Mouse (Mus musculus): ENCODE results near the gene 4933405L10Rik.

The 4933405L10Rik gene

DNA sequence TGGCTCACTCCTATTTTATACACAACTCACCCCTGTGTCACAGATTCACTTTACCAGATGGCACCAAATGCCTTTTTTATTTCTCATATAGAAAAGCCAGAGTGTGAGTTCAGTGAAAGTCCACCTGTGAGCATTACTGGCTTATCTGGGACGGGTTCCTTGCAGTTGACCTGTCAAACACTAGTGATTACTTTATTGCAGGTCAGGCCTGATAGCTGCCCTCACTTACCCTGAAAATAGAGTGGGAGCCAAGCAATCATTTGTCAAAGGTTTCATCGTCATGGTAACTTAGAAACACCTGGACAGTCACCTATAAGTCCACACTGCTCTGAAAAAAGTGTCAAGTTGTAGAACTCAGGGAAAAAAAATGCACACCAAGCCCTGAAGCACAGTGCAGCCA, 47.2 kb downstream of the 4933405L10Rik start:
- DNase-seq (ENCODE audit: low spot score in 2 of 2): no peak

DNA sequence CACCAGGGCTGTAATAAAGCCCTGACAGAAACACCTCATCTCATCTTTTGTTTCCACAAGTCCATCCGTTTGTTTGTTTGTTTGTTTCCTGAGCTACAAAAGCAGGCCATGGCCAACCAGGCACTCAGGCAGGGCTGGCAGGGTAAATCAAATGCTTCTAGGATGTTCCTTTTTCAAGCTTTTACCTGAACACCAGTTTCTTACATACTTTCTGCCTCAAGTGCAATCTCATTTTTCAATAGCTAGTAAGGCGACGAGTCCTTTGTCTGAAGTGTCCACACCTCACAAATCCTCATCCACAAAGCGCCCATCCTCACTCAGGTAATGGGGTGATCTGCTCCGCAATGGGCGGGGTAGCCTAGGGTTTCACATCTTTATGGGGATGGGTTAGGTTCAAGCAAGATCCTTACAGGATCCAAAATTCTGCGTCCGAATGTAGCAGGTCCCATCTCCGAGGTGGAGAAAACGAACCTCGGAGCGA, 50.4 kb downstream of the 4933405L10Rik start:
- DNase-seq (ENCODE audit: low spot score in 2 of 2): no peak

DNA sequence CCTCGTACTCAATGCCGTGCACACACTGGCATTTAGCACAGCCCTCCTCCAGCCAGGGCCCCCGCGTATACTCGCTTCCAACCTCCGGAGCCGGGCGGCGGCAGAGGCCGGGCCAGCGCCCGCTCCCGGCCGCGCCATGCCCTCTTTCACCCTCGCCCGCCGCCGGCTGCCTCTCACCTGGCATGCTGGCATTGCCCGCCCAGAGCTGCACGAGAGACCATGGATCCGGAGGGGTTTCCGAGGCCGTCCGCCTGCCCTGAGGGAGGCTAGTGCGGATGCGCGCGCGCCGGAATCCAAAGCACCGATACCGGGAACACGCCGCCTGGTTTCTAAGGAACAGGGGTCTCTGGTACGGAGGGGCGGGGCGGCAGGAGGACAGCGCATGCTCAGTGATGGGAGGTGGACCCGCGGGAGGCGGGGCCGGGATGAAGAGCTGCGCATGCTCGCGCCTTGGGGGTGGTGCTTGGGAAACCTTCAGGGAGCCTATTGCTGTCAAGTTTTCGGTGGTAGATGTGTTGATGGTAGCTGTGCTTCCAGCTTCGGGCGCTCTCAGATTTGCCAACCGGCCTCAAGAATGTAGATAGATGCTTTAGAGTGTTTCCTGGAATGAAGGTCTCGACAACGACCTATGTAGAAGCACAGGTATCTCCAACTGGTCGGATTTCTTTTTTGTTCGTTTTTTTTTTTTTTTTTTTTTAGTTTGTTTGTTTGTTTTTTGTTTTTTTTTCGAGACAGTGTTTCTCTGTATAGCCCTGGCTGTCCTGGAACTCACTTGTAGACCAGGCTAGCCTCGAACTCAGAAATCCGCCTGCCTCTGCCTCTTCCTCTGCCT, 51.0 kb downstream of the 4933405L10Rik start, which contains the start of gene Gfod2:
Gene Gfod2, minus strand, starts transcription at position 388 of the 832 bp plus-strand sequence.
- peak; percentile 96 to 98 for DNase-seq (ENCODE audit: low spot score in 2 of 2)

All from urinary bladder, postnatal 36 days (tissue).